Mouse (Mus musculus): ENCODE data around the gene Olfr1247.

- TF ChIP-seq MYOG (IDR thresholded peaks at IDR 0.05; ENCODE audit: control insufficient read depth in 1 of 3, insufficient read depth in 1 of 3, insufficient read length in 2 of 3, low read depth in 2 of 3) (no peak), CEBPB (IDR thresholded peaks at IDR 0.05; ENCODE audit: insufficient read depth, poor library complexity, severe bottlenecking) (no peak), SRF (IDR thresholded peaks at IDR 0.05; ENCODE audit: control insufficient read depth, insufficient read length, low read depth) (no peak), POLR2A (IDR thresholded peaks at IDR 0.05; ENCODE audit: insufficient read length, low read depth) (no peak)
Observed at GRCm38 (mm10) chr2:89634883-89635282, 21.0 kb upstream of the Olfr1247 start, which contains the start of gene Olfr1249.

Data from myocyte (in vitro differentiated cells).